Mouse (Mus musculus): ENCODE data around the gene Fuz. TPM values are rescaled to one million over a fixed set of nuclear protein-coding genes. Genes with fewer than 3 reads are reported as not detected.

Gene Fuz
- total RNA-seq (2021): 10 to 100 TPM; 16.1 to 18.4 TPM
- long read RNA-seq, experiment 1, partial matches to known transcripts: 0 of 3 reads
- long read RNA-seq, experiment 1, other reads (novel, unspliced or antisense): 0 of 3 reads
- long read RNA-seq, experiment 2, partial matches to known transcripts: 0 of 7 reads
- long read RNA-seq, experiment 2, other reads (novel, unspliced or antisense): 2 of 7 reads

- peak; percentile 73 to 90 for DNase-seq (ENCODE audit: low spot score in 2 of 2)
Measured at GRCm38 (mm10) chr7:44895593-44896434, at the start of gene Fuz. Fuz (plus strand) TSS chr7:44896079.

DNA sequence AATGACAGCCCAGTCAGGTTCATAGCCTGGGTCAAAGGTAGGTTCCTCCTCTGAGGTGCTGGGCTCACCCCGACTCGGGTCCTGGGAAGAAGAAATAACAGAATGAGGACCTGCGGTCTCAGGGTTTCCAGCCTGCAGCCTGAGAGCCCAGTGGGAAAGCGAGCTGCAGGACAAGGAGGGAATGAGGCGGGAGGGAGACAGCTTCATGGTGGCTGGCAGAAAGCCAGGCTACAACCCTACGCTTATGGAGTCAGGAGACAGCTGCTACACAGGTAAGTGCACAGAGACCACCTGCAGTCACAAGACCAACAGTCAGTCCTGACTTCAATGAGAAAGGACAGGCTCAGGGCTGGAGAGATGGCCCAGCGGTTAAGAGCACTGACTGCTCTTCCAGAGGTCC, 49.1 kb upstream of the Fuz start:
- DNase-seq (ENCODE audit: low spot score in 2 of 2): no peak

DNA sequence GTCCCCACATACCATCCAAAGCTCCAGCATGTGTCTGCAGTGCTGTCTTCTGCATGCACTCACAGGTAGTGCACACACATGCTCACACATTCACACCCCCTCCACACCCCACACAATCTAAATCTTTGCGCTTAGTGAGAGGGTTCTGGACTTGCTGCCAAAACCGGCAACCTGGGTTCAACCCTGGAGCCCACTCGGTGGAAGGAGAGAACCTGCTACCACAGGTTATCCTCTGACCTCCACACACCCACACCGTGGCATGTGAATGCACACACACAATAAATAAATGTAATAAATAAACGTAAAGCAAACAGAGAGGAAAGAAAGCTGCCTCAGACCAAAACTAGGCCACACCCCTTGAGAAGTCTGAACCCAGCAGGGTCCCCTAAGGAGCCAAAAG, 48.1 kb upstream of the Fuz start:
- DNase-seq (ENCODE audit: low spot score in 2 of 2): no peak

GRCm38 (mm10) chr7:44848561-44849415, 47.1 kb upstream of the Fuz start, which contains the start of the genes Akt1s1 and Tbc1d17:
Akt1s1 (plus strand) TSS chr7:44848991.
Tbc1d17 (minus strand) TSS chr7:44849079.
- peak; percentile 98 for DNase-seq (ENCODE audit: low spot score in 2 of 2)

- peak; percentile 74 to 89 for DNase-seq (ENCODE audit: low spot score in 2 of 2)
Measured at GRCm38 (mm10) chr7:44849416-44850111, 46.3 kb upstream of the Fuz start.

- DNase-seq (ENCODE audit: low spot score in 2 of 2): peak; percentile 63 to 86
Measured at GRCm38 (mm10) chr7:44850146-44850545, 45.7 kb upstream of the Fuz start.

DNA sequence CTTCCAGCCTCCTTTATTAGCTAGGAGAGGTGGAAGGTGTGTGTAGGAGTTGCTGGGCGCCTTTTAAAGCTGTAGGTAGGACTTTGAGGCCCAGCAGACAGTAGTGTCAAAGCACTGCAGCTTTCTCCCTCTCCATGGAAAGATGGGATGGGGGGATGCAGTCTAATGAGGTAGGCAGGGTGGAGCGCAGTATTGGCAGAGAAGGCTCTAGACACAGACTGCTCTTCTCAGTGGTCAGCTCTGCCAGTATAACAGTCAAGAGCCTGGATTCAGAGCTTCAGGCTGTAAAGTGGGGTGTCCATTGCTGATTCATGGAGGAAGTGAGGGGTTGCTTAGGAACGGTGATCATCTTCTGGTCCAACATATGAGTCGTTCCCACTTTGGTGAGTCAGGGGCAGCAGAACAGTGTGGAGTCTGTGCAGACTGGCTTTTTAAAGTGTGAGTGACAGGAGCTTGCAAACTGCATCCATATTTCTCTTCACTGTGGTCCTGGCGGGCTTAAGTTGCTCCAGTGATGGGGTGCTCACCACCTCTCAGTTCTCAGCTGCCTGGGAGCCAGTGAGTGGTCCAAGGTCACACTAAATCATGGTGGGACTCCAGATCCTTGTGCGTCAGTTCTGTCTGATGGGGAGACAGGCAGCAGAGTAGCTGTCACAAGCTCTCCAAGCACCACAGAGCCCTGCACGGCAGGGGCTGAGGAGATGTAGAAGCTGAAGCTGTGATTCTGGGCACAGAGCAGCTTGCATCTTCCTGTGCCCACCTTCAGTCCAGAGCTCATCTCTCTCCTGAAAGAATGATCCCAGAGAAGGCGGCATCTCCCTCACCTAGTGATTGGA, 44.9 kb upstream of the Fuz start:
- no peak for DNase-seq (ENCODE audit: low spot score in 2 of 2)

DNA sequence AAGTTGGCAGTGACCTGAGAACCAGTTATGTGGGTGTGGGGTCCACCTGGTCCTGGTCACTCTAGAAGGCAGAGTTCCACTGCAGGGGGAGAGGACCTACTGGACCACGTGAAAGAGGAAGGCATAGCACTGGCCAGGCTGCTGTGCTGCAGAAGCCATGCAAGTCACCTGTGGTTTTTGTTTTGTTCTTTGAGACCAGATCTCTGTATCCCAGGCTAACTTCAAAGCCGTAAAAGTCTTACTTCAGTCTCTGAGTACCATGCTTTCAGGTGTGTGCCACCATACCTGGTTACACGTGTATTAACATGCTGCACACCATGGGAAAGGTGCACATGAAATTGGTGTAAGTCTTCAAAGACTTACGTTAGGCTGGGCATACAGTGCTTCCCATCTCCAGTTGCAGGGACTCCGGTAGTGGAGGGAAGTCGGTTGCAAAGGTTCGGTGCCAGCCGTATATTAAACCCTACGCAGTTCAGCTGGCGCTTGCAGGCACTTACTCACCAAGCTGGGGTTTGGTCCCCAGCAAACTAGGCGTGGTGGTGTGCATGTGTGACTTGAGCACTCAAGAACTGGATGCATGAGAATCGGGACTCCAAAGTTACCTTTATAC, 44.1 kb upstream of the Fuz start:
- DNase-seq (ENCODE audit: low spot score in 2 of 2): no peak

DNA sequence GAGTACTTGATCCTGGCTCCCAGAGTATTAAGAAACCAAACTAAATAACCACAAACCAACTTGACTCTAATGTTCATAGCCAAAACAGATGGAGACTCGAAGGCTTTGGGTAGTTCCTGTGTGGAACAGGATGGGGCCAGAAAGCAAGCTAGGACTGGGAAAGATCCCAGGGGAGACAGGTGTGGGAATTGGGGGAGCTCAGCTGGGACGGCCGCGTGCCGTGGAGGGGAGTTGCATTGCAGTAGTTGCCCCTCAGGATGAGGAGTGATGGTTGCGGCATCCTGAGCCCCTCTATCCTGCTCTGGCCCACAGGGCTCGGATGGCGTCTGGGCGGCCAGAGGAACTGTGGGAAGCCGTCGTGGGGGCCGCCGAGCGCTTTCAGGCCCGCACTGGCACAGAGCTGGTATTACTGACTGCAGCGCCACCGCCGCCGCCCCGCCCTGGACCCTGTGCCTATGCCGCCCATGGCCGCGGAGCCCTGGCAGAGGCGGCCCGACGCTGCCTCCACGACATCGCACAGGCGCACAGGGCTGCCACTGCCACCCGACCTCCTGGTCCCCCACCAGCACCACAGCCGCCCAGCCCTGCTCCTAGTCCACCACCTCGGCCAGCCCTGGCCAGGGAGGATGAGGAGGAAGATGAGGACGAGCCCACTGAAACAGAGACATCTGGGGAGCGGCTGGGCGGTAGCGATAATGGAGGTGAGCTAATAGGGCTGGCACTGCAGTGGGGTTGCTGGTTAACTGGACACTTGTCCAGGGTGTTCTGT, 43.4 kb upstream of the Fuz start:
- DNase-seq (ENCODE audit: low spot score in 2 of 2): no peak

GRCm38 (mm10) chr7:44853065-44853464, 42.8 kb upstream of the Fuz start:
- DNase-seq (ENCODE audit: low spot score in 2 of 2): no peak

- no peak for DNase-seq (ENCODE audit: low spot score in 2 of 2)
Measured at GRCm38 (mm10) chr7:44853596-44854355, 42.1 kb upstream of the Fuz start.

DNA sequence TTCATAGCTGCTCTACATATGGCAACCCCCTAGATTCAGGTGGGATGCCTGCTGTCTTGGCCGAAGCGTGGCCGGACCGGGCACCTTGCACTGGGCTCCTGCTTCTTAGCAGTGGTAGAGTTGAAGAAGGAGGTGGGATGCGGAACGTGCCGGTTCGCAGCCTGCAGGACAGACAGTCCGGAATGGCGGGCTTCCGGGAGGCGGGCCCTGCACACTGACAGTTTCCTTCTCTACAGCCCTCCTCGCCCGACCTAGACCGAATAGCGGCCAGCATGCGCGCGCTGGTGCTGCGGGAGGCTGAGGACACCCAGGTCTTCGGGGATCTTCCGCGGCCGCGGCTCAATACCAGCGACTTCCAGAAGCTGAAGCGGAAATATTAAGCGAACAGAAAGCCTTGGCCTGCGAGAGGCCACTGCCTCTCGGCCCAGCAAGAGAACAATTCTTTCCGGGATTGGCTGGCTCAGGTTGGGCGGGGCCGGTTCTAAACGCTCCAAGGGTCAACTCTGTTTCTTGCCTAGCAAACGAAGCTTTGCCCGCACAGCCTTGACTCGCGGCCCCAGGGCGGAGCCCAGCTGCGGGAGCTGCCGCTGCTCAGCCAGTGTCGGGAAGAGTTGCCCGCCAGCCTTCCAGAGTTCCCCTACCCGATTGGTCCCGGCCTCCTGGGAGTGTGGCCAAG, 41.4 kb upstream of the Fuz start:
- DNase-seq (ENCODE audit: low spot score in 2 of 2): peak; percentile 64 to 86

GRCm38 (mm10) chr7:44855036-44855435, 40.8 kb upstream of the Fuz start:
- DNase-seq (ENCODE audit: low spot score in 2 of 2): no peak

GRCm38 (mm10) chr7:44856265-44856916, 39.5 kb upstream of the Fuz start:
- no peak for DNase-seq (ENCODE audit: low spot score in 2 of 2)

DNA sequence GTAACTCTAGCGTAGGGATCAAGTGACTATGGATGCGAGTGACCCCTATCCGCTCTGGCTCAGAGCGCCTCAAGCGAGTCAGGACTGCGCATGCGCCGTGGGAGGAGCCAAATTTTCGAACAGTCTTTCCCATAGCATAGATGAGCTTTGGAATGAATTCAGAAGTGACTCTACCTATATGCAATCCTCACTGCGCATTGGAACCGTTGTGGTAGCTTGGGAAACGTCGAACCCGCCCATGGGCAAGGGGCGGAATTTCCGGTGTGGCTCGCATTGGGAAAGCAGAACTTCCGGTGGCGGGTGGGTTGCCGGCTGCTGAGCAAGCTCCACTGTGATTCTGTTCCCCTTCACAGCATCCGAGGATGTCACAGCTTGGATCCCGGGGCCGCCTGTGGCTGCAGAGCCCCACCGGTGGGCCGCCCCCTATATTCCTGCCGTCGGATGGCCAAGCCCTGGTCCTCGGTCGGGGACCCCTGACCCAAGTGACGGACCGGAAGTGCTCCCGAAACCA, 38.8 kb upstream of the Fuz start, which contains the start of gene Pnkp:
Pnkp (plus strand) TSS at position 98 of the 511 bp plus-strand sequence.
- peak; percentile 63 to 84 for DNase-seq (ENCODE audit: low spot score in 2 of 2)

GRCm38 (mm10) chr7:44857905-44858304, 38.0 kb upstream of the Fuz start:
- no peak for DNase-seq (ENCODE audit: low spot score in 2 of 2)

DNA sequence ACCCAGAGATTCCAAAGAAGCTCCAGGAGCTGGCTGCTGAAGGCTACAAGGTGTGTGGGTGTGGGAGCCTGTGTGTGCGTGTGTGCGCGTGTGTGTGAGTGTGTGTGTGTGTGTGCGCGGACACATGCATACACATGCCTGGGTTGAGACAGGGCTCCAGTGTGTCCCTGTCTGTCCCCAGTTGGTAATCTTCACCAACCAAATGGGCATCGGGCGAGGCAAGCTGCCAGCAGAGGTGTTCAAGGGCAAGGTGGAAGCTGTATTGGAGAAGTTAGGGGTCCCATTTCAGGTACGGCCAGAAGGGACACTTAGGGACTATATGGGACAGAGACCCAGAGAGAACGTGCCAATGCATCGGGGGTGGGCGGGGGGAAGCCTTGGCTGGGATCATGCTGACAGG, 36.0 kb upstream of the Fuz start:
- no peak for DNase-seq (ENCODE audit: low spot score in 2 of 2)

All from gastrocnemius, postnatal 4 days (tissue).